8 mouse cellular contexts compared by ENCODE assay signal in genomic region chr6:5858371-5858770, GRCm38 (mm10).
DNase-seq lines count a peak whose midpoint lies in the region; ATAC-seq and TF ChIP-seq lines count a peak whose summit lies in the region.

No protein-coding gene starts in this region.

- peaks cover 7% of the 10 kb centered on the region for H3K27me3 ChIP-seq in hindbrain, embryonic 10.5 days (ENCODE audit: insufficient read depth, poor library complexity, severe bottlenecking)
- peaks cover 5% of the 10 kb centered on the region for H3K27me3 ChIP-seq in limb, embryonic 13.5 days

- DNase-seq in layer of hippocampus, adult 2 months (ENCODE audit: low spot score in 2 of 2), result peak in 1 of 2 experiments; percentile 59
- no peak for DNase-seq in layer of hippocampus, adult 9-10 months (ENCODE audit: low spot score)
- peak; percentile 39 for DNase-seq in R1 (ENCODE audit: low read depth, low spot score)
- peak; percentile 44 for DNase-seq in embryo, embryonic 9.5 days (ENCODE audit: extremely low spot score)
- peak; percentile 48 for DNase-seq in hindbrain, embryonic 10.5 days (ENCODE audit: low spot score)
- DNase-seq in neural tube, embryonic 10.5 days (ENCODE audit: extremely low spot score, low spot score), result peak; percentile 66
- no peak for DNase-seq in thymus, postnatal 10 days (ENCODE audit: low spot score in 2 of 2)

- no peak overlapping the region for H3K9ac ChIP-seq in limb, embryonic 13.5 days

- TF ChIP-seq CTCF in layer of hippocampus, adult 2 months (conservative IDR thresholded peaks at IDR 0.05), result peak; percentile 93

- no peak overlapping the region for H3K4me3 ChIP-seq in layer of hippocampus, adult 2 months
- 0 out of 2 replicates have a peak overlapping the region, but pooled peaks have one; percentile 4 for H3K4me3 ChIP-seq in hindbrain, embryonic 10.5 days
- H3K4me3 ChIP-seq in limb, embryonic 13.5 days, result no peak overlapping the region

- 15% methylated on average over 12 of the region's 12 CpGs for WGBS in hindbrain, embryonic 10.5 days
- 11% methylated on average over 12 of the region's 12 CpGs for WGBS in limb, embryonic 13.5 days

- H3K4me2 ChIP-seq in limb, embryonic 13.5 days (replicated peaks), result peak overlapping the region; percentile 41

- no peak overlapping the region for H3K27ac ChIP-seq in layer of hippocampus, adult 2 months
- no peak overlapping the region for H3K27ac ChIP-seq in hindbrain, embryonic 10.5 days
- H3K27ac ChIP-seq in limb, embryonic 13.5 days, result no peak overlapping the region

- peaks cover 20% of the 10 kb centered on the region for H3K4me1 ChIP-seq in hindbrain, embryonic 10.5 days (replicated peaks)
- H3K4me1 ChIP-seq in limb, embryonic 13.5 days, result peaks cover 30% of the 10 kb centered on the region

- H3K9me3 ChIP-seq in hindbrain, embryonic 10.5 days, result no peaks in the 10 kb centered on the region
- no peaks in the 10 kb centered on the region for H3K9me3 ChIP-seq in limb, embryonic 13.5 days

- ATAC-seq in limb, embryonic 13.5 days (ENCODE audit: low FRiP score, low read depth), result no peak

- no peaks in the 10 kb centered on the region for H3K36me3 ChIP-seq in hindbrain, embryonic 10.5 days
- no peaks in the 10 kb centered on the region for H3K36me3 ChIP-seq in limb, embryonic 13.5 days

Comparison
In these comparisons a context has a peak if more than half of its experiments do, and no peak if none do; other contexts are left out.
1. DNase-seq: peak in R1 (single experiment), embryo, embryonic 9.5 days (single experiment), hindbrain, embryonic 10.5 days (single experiment) and neural tube, embryonic 10.5 days (single experiment); none in layer of hippocampus, adult 9-10 months (single experiment) and thymus, postnatal 10 days (0 of 2).